Mouse (Mus musculus): ENCODE results near the gene Nckap1.

Nckap1 gene

DNA sequence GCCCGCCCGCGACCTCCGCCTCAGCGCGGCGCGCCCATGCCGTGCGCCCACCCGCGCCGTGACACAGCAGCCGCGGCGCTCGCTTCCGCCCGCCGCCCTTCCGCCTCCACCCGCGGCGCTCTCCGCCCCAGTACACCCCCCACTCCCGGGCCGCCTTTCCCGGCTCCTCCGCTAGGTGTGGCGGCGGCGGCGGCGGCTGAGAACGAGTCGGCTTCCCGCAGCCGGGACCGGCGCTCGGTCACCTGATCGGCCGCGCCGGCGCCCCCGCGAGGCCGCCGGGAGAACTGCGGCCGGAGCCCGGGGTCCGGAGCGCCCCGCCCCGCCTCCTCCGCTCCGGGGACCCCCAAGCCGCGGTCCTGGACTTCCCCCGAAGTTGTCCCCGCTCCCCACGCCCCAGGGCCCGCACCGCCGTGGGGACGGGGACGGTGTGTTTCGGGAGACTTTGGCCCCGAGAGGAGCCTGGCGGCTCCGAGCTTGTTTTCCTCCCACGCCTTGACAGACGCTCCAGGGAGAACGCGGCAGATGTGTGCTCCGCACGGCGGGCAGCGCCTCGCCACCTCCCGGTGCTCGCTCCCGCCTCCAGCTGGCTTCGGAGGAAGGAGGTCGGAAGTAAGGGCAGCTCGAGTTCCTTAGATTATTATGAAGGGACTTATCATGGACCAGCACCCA, at the start of gene Nckap1:
Gene Nckap1, minus strand, starts transcription at position 338 of the 669 bp plus-strand sequence.
- DNase-seq = peak; percentile 99

DNA sequence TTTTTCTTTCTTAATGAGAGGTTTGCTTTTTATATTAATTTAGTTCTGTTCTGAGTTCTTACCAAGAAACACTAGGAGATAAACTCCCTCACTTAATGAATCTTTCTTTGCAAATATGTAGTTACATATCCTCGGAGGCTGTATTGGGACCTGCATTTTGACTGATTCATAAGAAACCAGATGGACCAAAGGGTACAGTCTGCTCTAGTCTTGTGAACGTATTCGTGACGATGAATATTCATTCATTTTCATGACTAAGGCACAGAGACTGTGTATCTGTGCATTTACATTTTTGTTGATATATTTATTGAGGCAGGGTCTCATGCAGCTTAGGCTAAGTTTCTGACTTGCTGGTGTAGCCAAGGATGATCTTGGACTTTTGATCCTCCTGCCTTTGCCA, 43.3 kb upstream of the Nckap1 start:
- no peak for DNase-seq

DNA sequence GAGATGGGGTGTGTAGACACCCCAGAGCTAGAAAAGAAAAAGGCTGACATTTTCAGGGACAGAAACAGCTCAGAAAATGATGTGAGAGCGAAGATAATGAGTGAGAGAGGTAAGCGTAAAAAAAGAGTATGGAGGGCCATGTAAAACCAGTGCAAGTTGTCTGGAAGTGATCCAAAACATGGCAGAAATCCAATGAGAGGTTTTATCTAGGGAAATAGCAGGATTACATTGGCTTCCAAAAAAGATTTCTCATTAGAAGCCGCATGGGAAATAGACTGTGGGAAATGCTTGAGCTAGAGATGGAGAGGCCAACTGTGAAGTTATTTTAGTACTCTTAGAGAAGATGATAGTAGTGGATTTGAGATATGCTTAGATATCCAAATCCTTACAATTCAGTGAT, 40.7 kb upstream of the Nckap1 start:
- peak; percentile 76 for DNase-seq

DNA sequence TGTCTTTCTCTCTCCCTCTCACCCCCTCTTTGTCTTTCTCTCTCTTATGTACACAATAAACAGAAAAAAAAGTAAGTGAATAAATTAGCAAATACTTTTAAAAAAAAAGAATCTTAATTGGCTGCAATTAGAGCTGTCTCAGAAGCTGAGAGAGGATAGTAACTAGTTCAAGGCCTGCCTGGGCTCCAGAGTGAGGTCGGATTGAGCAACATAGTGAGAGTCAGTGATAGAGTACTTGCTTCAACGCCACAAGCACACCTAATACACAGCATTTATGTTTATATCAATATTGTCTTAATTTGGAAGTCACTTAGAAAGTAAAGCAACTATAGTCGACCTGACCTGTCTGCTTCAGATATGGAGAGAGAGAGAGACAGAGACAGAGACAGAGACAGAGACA, 37.8 kb upstream of the Nckap1 start:
- DNase-seq = peak; percentile 76

DNA sequence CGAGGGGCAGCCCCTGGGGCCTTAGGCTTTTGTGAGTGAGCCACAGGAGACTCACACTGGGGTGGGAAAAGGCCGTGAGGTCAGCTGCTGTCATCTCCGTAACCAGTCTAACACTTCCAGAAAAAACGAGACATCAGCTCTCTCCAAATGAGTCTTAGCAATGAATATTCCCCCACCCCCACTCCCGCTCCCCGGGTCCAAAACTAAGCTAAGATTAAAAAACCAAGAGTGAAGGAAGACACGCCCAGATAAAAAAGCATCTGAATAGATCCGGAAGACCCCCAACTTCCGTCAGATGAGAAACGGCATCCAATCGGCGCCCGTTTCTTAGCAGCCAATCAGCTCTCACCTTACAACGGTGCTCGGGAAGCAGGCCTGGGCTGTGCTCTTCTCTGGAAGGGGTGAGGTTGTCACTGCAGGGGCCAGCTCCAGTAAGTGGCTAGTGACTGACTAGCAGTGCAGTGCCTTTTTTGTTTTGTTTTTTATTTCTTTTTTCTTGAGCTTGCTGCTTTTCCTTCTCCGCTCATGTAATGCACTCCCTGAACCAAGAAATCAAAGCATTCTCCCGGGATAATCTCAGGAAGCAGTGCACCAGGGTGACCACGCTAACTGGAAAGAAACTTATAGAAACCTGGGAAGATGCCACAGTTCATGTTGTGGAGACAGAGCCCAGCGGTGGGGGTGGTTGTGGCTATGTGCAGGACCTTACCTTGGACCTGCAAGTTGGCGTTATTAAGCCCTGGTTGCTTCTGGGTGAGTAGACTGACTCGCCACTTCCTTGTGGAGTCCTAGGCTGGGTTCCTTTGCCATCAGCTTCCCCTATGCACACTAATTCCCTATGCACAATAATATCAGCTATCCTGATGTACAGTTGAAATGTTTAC, 35.9 kb upstream of the Nckap1 start, which contains the start of the genes Dusp19 and Nup35:
Gene Dusp19, plus strand, starts transcription at position 192 of the 884 bp plus-strand sequence.
Gene Nup35, plus strand, starts transcription at position 383 of the 884 bp plus-strand sequence.
- DNase-seq = peak; percentile 100

DNA sequence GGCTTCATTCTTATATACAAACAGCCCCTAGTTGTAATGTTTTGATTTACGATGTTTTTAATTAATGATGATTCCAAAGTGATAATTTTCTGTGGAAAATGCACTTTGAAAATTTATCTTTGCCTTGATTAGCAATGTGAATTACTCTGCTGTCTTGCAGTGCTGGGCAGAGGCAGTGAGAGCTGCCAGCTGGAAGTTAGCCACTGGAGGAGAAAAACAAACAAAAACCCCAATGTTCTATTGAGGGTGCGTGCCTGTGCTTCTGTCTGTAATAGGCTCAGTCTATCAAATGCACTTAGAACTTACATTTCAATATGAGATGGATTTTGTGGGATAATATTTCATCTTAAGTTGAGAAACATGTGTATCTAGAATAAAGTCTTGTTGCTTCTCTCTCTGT, 31.6 kb upstream of the Nckap1 start:
- DNase-seq = peak; percentile 49

DNA sequence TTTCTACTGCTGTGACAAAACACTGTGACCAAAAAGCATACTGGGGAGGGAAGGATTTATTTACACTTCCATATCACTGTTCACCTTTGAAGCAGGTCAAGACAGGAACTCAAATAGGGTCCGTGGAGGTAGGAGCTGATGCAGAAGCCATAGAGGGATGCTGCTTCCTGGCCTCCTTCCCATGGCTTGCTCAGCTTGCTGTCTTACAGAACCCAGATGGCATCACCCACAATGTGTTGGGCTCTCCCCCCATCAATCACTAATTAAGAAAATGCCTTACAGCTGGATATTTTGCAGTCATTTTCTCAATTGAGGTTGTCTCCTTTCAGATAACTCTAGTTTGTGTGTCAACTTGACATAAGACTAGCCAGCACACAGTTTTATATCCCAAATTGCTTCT, 31.1 kb upstream of the Nckap1 start:
- DNase-seq = peak; percentile 63

DNA sequence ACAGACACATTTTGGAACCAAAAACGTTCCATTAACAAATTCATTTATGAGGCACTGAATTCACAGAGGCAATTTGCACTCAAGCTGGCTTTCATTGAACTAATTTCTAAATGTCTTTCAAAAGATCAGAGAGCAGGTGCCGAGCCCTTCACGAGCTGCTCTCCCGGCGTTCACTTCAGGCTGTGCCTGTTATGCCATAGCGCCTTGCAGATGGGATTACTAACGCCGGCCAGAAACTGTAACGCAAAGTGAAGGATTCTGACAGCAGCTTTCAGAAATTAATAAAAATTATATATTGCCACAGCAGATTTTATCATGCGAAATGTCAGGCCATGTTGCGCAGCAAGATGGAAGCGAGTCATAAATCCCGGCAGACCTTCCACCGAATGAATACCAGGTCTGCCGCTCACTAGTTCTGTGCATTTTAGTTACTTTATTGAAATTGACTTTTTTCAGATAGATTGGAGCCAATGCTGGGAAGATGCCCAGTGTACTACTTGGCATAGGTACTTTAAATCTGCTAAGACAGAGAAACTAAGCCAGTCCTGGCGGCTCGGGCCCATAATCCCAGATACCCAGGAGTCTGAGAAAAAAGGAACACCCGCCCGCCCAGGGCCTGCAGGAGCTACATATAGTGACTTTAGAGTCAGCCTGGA, 22.7 kb upstream of the Nckap1 start:
- DNase-seq = peak; percentile 36

DNA sequence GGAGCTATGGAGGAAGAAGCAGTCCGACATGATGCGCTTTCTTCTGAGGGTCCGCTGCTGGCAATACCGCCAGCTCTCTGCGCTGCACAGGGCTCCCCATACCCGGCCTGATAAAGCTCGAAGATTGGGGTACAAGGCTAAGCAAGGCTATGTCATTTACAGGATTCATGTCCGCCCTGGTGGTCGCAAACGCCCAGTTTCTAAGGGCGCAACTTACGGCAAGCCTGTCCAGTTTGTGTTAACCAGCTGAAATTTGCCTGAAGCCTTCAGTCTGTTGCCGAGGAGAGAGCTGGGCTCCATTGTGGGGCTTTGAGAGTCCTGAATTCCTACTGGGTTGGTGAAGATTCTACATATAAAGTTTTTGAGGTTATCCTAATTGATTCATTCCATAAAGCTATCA, 21.6 kb upstream of the Nckap1 start:
- peak; percentile 60 for DNase-seq

DNA sequence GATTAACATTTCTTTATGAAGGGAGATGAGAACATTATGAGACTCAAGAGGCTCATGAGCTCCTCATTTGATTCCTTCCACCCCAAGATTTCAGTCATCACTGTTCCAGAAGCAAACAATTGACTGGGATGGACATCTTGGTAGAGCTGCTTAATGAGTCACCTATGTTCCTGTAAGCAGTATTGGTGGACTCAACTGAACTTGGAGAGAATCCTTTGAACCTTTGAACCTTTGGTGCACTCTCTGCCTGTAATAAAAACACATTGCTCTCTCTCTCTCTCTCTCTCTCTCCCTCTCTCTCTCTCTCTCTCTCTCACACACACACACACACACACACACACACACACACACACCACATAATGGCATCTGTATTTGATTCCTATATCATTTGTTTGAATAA, 19.4 kb upstream of the Nckap1 start:
- DNase-seq = no peak

DNA sequence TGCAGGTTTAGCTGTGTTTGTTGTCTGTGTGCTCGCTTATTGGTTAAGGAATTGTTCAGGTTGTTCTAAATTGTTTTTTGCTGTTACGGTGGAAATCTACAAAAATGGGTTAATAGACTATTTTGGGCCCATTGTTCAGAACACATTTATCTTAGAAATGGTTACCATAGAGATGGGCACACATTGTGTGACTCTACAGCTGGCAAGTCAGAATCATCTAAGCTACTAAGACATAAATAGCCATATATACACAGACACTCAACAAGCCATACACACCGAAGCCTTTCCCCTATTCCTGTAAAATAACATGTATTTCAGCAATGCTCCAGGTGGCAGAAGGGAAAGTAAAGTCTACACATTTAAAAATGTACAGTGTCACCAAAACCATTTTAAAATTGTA, 18.7 kb upstream of the Nckap1 start:
- DNase-seq = no peak

DNA sequence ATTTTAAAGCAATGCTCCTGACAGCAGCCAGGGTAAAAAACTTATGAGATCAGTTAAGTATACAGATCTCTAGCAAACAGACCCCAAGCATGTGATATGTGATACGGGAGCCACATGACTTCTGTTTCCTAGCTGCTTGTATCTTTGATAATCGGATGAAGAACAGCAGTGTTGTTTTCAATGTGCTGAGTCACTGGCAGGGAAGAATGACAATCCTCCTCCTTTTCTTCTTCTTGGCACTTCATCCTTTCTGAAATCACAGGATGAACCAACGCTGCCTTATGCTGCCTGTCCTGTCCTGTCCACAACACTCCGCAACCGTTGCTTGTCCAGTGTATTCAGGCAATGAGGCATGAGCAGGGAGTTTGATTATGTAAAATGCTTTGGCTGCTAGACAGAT, 15.8 kb upstream of the Nckap1 start:
- DNase-seq = peak; percentile 78

DNA sequence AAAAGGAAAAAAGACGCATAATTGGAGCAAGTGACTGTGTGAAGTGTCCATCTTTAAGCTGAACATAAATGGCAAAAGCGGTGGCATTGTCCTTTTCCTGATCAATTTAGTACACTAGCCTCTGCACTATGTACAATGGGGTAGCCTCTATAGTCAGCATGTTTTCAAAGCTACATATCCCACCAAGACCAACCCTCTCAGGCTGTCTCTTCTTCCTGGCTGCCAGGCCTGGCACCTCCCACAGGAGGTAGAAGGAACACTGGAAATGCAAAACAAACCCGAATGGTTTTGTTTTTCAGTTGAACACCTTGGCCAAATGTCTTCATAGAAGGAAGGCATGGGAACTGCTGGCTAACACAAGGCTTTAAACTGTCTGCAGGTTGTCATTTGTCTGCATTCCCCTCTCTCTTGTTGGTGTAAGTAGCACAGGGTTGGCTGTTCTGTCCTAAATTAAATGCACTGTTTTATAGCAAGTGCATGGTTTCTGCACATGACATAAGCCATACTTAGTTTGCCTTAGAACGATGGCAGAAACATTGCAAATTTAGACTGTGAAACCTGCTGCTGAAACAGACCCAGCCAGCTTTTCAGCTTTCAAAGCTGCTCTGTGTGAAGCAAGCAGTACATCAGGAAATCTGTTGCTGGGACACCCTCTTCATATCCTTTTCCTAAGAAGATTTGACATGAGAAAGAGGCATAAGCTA, 13.2 kb upstream of the Nckap1 start:
- DNase-seq = no peak

DNA sequence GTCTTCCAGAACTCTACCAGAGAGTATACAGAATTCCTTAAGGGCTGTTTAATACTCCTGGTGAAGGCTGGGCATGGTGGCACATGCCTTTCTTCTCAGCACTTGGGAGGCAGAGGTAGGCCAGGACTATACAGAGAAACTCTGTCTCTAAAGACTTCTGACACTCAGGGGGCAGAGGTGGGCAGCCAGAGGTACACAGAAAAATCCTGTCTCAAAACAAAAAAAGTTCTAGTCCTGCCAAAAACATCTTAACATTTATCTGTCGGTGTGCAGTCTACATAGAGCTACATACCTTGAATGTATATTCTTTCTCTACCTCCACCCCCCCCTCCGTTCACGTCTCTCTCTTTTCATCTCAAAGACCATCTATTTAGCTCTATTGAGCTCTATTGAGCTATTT, 1.2 kb upstream of the Nckap1 start:
- DNase-seq = peak; percentile 55

DNA sequence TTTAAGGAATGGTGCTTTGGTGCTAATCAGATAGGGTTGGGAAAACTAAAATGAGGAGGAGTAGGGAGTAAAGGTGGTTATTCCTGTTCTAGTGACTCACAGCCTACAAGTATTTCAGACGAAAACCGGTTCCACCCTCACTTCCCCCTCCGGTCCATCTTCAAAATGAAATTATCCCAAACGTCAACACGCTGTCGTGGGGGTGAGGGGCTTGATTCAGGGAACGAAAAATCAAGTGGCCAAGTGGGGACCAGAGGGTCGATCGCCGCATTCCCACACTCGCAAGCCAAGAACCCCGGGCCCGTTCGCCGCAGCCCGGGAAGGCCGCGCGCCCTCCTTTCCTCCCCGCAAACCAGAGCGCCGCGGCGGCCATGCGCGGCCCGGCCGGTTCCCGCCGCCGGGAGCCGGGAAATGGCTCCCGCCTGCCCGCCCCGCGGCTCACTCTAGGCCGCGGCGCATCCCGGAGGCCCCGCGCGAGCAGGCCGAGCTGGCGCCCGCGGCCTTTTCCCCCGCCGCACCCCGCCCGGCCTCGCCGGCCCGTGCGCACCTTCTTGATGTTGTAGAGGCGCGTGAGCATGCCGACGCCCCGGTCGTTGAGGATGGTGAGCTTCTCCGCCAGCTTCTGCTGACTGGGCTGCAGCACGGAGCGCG, 744 bp downstream of the Nckap1 start:
- DNase-seq = no peak

DNA sequence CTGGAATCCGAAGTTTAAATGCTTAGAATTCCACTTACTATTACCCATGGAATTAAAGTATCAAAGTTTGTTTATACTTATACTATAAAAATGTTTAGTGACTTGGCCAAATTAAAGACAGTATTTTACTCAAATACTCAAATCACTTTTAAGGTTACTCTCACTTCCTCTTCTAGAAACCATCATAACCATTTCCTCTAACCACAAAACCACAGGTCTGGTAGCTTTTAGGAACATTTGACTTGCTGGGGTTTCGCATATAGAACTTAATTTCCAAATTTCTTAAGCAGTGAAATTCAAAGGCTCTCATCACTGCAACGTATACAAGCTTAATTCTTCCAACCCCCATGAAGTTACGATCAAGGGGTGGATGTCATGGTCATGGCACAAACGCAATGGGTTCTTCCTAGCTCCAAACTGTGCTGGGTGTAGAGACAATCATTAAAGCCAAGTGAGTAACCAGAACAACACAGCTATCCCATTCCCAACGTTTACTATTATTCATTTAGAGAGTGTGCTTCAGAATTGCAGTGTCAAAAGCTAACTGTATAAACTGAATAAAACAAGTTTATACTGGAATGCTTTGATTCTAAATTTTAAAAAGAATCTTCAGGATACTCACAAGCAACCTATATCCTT, 1.8 kb downstream of the Nckap1 start:
- DNase-seq = peak; percentile 56

DNA sequence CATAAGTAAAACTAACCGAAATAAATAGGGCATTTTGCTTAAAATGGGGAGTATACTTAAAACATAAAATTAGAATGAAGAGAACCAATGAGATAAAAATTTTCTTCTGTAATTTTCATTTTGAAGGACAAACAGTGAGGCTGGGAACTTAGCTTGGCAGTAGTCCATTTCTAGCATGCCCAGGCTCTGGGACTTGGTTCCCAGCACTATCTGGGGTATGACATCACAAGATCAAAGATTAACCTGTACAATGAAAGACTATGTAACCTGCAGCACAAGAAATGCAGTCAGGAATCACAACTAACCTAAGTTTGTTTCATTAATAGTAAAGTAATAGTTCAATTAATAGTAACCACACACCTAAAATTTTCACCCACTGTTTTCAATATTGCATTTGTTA, 3.9 kb downstream of the Nckap1 start:
- DNase-seq = no peak

DNA sequence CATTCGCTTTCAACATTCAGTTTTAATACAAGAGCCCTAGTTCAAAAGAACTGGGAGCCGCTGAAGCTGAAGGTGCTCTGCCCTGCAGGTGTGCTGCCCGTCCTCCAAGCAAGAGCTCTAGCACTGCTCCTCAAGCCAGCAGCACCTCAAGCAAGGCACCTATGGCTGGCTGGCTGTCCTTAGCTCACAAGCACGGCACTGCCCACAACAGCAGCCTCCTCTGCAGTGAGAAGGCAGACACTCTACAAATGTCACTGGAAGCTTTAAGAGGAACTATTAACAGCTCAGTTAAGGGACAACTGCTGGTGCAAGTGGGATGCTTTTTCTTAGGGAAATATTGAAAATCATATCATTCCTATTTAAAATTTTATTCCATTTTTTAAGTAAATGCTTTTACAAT, 10.5 kb downstream of the Nckap1 start:
- peak; percentile 81 for DNase-seq

DNA sequence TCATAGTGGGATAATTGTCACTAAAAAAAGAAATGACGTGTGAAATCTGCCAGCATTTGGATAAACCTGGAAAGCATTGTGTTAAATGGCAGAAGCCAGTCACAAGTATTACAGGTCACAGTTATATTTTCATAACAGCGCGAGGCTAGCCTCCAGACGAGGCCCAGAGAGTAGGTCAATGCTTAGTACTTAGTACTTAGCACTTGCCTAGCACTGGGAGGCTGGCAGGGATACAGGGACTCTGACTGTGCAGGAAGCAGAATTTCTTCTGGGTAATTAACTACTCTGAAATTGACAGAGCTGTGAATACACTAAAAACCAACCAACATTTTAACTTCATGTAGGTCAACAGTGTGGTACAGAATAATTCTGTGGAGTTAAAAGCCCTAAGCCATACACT, 13.8 kb downstream of the Nckap1 start:
- peak; percentile 59 for DNase-seq

DNA sequence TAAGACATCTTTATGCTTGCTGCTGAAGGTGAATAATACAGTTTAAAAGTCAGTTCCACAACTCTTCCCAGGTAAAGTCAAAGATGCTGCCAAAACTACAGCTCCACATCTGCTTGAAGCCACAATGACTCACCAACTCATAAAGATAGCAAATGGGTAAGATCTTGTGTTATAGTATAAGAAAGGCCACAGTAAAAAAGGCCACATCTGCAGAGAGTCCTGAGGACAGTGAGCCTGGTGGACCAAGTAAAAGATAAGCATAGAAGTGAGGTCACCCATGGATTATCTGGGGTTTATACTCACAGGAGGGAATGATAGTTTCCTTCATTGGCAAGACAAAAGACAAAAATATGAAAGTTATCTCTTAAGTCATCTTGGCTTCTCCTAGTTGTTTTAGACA, 18.9 kb downstream of the Nckap1 start:
- DNase-seq = no peak

DNA sequence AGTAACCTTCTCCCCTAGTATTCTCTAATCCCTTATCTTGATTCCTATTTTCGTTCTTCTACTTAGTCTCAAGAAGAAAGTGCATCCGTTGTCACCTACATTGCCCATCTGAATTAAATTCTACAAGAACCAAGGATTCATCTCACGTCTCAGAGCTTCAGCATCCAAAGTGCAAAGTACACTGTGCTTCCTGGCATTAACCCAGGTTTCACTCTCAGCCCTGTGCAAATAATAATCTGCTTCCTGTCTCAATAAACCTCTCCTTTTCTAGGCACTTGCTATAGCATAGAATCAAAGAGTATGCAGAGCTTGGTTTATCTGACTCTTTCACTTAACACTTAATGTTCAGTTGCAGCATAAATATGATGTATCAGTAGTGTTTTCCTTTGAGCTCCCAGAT, 19.7 kb downstream of the Nckap1 start:
- no peak for DNase-seq

DNA sequence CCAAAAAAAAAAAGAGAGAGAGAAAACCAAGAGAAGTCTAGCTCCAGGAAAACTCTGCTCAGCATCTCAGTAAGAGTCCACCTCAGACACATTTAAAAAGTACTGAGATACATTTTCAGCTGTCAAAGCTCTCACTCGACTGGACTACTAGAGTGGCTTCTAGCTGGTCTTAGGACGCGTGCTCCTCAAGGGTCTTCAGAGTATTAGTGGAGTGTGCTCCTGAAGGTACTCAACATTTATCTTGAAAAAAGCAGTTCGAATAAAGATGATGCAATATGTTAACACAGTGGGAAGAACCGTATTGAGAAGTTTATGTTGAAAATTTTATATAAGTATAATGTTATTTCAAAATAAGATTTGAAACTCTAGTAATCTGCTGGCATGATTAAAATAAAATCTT, 20.4 kb downstream of the Nckap1 start:
- no peak for DNase-seq
